Mouse (Mus musculus): ENCODE measurements at regions not wholly inside any gene's neighbourhood (a gene's known extent, or its start where the extent isn't known, plus 50 kb on each side); places are given as distances from the start of the nearest gene placed in this dataset.

GRCm38 (mm10) chr4:45739168-45739567, 59.7 kb upstream of the Aldh1b1 start:
- no peaks in the 10 kb centered on the region for H3K4me1 ChIP-seq (ENCODE audit: insufficient read depth, low read depth, low read length)
- H3K4me2 ChIP-seq (replicated peaks; ENCODE audit: low read depth, low read length), result no peak overlapping the region
- no peaks in the 10 kb centered on the region for H3K9me3 ChIP-seq (ENCODE audit: low read length)
- H3K4me3 ChIP-seq (ENCODE audit: low read depth, low read length), result no peak overlapping the region
- 71% methylated on average over 9 of the region's 9 CpGs for WGBS
- ATAC-seq (no peak), DNase-seq (ENCODE audit: low spot score) (no peak)
- H3K9ac ChIP-seq (replicated peaks; ENCODE audit: low read depth), result no peak overlapping the region
- H3K27me3 ChIP-seq (replicated peaks; ENCODE audit: insufficient read depth, low read length), result 0 out of 2 replicates have a peak, but pooled peaks cover 3% of the 10 kb centered on the region
- no peak overlapping the region for H3K27ac ChIP-seq (ENCODE audit: low read length)
- no peaks in the 10 kb centered on the region for H3K36me3 ChIP-seq (ENCODE audit: insufficient read depth, low read length)
- no peak for TF ChIP-seq CTCF (IDR thresholded peaks at IDR 0.05)
- TF ChIP-seq EP300 (IDR thresholded peaks at IDR 0.05), result no peak

- Histone ChIP-seq H3K36me3 (ENCODE audit: insufficient read depth, low read length) (no peaks in the 10 kb centered on the region), H3K27ac (ENCODE audit: low read length) (no peak overlapping the region), H3K9ac (replicated peaks; ENCODE audit: low read depth) (no peak overlapping the region), H3K4me3 (ENCODE audit: low read depth, low read length) (no peak overlapping the region), H3K4me2 (replicated peaks; ENCODE audit: low read depth, low read length) (no peak overlapping the region), H3K4me1 (ENCODE audit: insufficient read depth, low read depth, low read length) (no peaks in the 10 kb centered on the region), H3K9me3 (ENCODE audit: low read length) (no peaks in the 10 kb centered on the region), H3K27me3 (replicated peaks; ENCODE audit: insufficient read depth, low read length) (0 out of 2 replicates have a peak, but pooled peaks cover 3% of the 10 kb centered on the region)
- TF ChIP-seq CTCF (IDR thresholded peaks at IDR 0.05) (no peak), EP300 (IDR thresholded peaks at IDR 0.05) (no peak)
- no peak for ATAC-seq
- WGBS, result 75% methylated on average over 11 of the region's 11 CpGs
- DNase-seq (ENCODE audit: low spot score), result no peak
Measured at GRCm38 (mm10) chr4:45738746-45739145, 60.1 kb upstream of the Aldh1b1 start.

GRCm38 (mm10) chr4:45736215-45736815, 62.5 kb upstream of the Aldh1b1 start:
- no peaks in the 10 kb centered on the region for H3K27me3 ChIP-seq (replicated peaks; ENCODE audit: insufficient read depth, low read length)
- no peak overlapping the region for H3K9ac ChIP-seq (replicated peaks; ENCODE audit: low read depth)
- no peak for ATAC-seq
- H3K36me3 ChIP-seq (ENCODE audit: insufficient read depth, low read length), result no peaks in the 10 kb centered on the region
- no peaks in the 10 kb centered on the region for H3K4me1 ChIP-seq (ENCODE audit: insufficient read depth, low read depth, low read length)
- no peak overlapping the region for H3K4me2 ChIP-seq (replicated peaks; ENCODE audit: low read depth, low read length)
- no peak for TF ChIP-seq EP300 (IDR thresholded peaks at IDR 0.05)
- no peak for TF ChIP-seq CTCF (IDR thresholded peaks at IDR 0.05)
- no peak overlapping the region for H3K27ac ChIP-seq (ENCODE audit: low read length)
- no peak overlapping the region for H3K4me3 ChIP-seq (ENCODE audit: low read depth, low read length)
- 47% methylated on average over 10 of the region's 10 CpGs for WGBS
- H3K9me3 ChIP-seq (ENCODE audit: low read length), result no peaks in the 10 kb centered on the region
- no peak for DNase-seq (ENCODE audit: low spot score)

GRCm38 (mm10) chr4:45734011-45734410, 64.8 kb upstream of the Aldh1b1 start:
- no peak for DNase-seq (ENCODE audit: low spot score)
- H3K9ac ChIP-seq (replicated peaks; ENCODE audit: low read depth), result no peak overlapping the region
- WGBS, result 85% methylated on average over 6 of the region's 6 CpGs
- H3K4me2 ChIP-seq (replicated peaks; ENCODE audit: low read depth, low read length), result no peak overlapping the region
- no peak for ATAC-seq
- H3K4me3 ChIP-seq (ENCODE audit: low read depth, low read length), result no peak overlapping the region
- no peak for TF ChIP-seq EP300 (IDR thresholded peaks at IDR 0.05)
- H3K36me3 ChIP-seq (ENCODE audit: insufficient read depth, low read length), result no peaks in the 10 kb centered on the region
- H3K27ac ChIP-seq (ENCODE audit: low read length), result no peak overlapping the region
- H3K4me1 ChIP-seq (ENCODE audit: insufficient read depth, low read depth, low read length), result no peaks in the 10 kb centered on the region
- H3K9me3 ChIP-seq (ENCODE audit: low read length), result no peaks in the 10 kb centered on the region
- H3K27me3 ChIP-seq (replicated peaks; ENCODE audit: insufficient read depth, low read length), result no peaks in the 10 kb centered on the region

GRCm38 (mm10) chr4:45730862-45731831, 67.7 kb upstream of the Aldh1b1 start:
- TF ChIP-seq EP300 (IDR thresholded peaks at IDR 0.05) (no peak), CTCF (IDR thresholded peaks at IDR 0.05) (peak; percentile 78)
- 32% methylated on average over 14 of the region's 14 CpGs for WGBS
- no peaks in the 10 kb centered on the region for H3K36me3 ChIP-seq (ENCODE audit: insufficient read depth, low read length)
- ATAC-seq (peak; percentile 65), DNase-seq (ENCODE audit: low spot score) (peak; percentile 74)
- H3K4me3 ChIP-seq (ENCODE audit: low read depth, low read length), result no peak overlapping the region
- no peaks in the 10 kb centered on the region for H3K9me3 ChIP-seq (ENCODE audit: low read length)
- H3K4me1 ChIP-seq (ENCODE audit: insufficient read depth, low read depth, low read length), result no peaks in the 10 kb centered on the region
- no peaks in the 10 kb centered on the region for H3K27me3 ChIP-seq (replicated peaks; ENCODE audit: insufficient read depth, low read length)
- H3K4me2 ChIP-seq (replicated peaks; ENCODE audit: low read depth, low read length), result no peak overlapping the region
- H3K27ac ChIP-seq (ENCODE audit: low read length), result no peak overlapping the region
- H3K9ac ChIP-seq (replicated peaks; ENCODE audit: low read depth), result no peak overlapping the region

- WGBS, result 66% methylated on average over 4 of the region's 4 CpGs
Measured at GRCm38 (mm10) chr4:45729801-45730200, 69.0 kb upstream of the Aldh1b1 start.

More at GRCm38 (mm10) chr4:45729801-45730200, 69.0 kb upstream of the Aldh1b1 start:
- TF ChIP-seq EP300 (IDR thresholded peaks at IDR 0.05), result no peak
- no peak for TF ChIP-seq CTCF (IDR thresholded peaks at IDR 0.05)
- Histone ChIP-seq H3K9ac (replicated peaks; ENCODE audit: low read depth) (no peak overlapping the region), H3K27ac (ENCODE audit: low read length) (no peak overlapping the region), H3K9me3 (ENCODE audit: low read length) (no peaks in the 10 kb centered on the region), H3K36me3 (ENCODE audit: insufficient read depth, low read length) (no peaks in the 10 kb centered on the region), H3K4me2 (replicated peaks; ENCODE audit: low read depth, low read length) (no peak overlapping the region), H3K4me3 (ENCODE audit: low read depth, low read length) (no peak overlapping the region), H3K27me3 (replicated peaks; ENCODE audit: insufficient read depth, low read length) (no peaks in the 10 kb centered on the region), H3K4me1 (ENCODE audit: insufficient read depth, low read depth, low read length) (no peaks in the 10 kb centered on the region)
- DNase-seq (ENCODE audit: low spot score), result no peak
- ATAC-seq, result no peak
